Mouse (Mus musculus) liver, embryonic 18 days (tissue): ENCODE measurements around the gene Nemp1. TPM values are rescaled to one million over a fixed set of nuclear protein-coding genes. Genes with fewer than 3 reads are reported as not detected.

Experiments
- polyA plus RNA-seq: library from polyadenylated mRNA; depleted of rRNA; stranded (reverse); fragments of >200 nt; gene quantifications from 2 replicates; pipeline ENCODE4 v1.2.3, GENCODE M21; 2012; rRNA removed

Nemp1 gene
- 4.6 and 6.2 TPM in 2 replicates for polyA plus RNA-seq

DNA sequence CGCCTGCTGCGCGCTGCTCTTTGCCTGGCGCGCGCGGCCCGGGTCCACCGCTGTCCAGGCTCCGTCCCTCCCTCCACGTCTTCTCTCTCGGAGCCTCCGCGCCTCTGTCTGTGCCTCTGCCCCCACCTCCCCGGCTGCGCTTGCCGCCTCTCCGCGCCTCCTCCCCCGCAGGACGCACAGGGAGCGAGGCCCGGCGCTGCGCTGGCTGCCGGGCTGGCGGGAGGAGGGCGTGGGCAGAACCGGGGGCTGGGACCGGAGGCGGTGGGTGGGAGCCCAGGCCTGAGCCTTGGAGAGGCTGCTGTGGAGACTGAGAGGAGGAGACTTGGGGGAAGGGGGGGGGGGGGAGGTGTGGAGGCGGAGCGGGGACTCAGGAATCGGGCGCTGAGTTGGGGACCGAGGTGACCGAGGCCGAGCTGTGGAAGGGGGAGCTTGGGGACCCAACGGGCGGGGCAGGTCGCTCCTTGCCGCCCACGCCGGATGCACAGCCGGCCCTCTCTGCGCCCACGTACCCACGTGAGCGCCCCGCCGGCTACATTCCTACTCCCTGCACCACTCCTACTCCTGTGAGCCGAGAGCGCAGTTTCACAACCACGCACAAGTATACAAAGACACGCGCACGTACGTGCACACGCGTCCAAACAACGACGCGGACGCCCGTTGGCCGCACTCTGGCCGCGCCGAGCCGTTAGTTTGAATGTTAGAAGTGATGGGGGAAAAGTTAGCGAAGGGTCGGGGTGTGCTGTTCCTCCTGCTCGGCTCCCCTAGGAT lies at the start of gene Nemp1:
TSS of gene Nemp1 (plus strand) at position 401 of the 768 bp plus-strand sequence.

DNA sequence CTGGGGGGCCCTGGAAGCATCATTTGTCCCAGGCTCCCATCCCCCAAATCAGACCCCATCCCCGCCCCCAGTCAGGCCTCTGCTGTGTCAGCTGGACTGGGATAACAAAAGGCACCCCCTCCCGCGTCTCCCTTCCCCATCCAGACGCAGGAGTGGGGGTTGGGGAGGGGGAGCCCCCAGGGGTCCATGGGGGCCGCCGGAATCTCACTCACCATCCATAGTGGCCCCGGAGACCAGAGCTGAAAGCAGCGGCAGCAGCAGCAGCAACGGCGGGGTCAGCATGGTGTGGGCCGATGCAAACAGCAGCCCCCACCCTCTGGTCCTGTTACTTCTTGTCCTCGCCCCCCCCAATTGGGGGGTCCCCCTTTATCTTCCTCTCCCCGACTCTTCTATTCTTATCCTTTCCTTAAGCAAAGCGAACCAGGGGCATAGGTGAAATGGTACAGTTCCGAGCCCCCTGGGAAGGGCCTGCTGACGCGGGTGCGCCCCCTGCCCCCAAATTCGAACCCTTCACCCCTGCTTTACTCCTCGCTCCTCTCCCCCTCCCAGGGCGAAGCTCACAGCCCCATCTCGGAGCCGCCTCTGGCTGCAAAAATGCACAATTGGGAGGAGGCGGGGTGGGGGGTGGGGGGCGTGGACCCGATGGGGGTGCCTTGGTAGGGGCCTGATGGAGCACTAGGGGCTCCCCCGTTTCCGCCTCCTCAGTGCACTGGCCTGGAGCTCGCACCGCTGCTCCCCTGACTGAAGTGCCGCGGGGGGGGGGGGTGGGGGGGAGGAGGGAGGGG lies 46.1 kb upstream of the Nemp1 start, which contains the start of gene Lrp1:
TSS of gene Lrp1 (minus strand) at position 743 of the 785 bp plus-strand sequence.

DNA sequence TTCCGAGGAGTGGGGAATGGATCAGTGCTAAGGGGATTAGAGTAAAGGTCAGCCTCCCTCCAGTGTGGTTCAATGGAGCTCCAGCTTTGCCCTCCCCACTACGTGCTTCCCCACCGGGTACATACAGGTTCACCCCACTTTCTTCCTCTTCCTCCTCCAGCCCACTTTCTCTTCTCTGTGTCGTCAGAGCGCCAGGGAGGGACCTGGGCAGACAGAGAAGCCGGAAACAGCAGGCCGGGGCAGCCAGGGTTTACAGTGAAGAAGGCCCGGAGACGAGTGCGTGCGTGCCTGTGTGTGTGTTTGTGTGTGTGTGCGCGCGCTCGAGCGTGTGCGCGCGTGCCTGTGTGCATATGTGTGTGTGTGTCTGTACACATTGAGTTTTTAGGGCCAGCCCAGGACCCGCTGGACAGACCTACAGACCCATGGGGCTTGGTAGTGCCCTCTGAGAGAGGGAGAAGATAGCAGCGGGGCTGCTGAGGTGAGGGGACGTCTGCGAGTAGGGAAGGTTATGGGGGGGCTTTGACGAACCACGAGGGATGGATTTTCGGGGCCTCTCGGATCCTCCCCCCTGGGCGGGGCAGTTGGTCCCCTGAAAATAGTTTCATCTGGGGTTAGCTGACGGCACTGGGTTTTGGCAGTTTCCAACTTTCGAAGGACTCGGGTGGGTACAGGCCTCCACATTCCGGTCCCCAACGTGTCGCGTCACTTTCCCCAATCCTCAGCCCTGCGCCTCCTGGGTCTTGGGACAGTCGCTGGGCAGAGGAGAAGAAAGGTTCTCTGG lies 23.7 kb upstream of the Nemp1 start, which contains the start of gene Stat6:
TSS of gene Stat6 (plus strand) at position 215 of the 781 bp plus-strand sequence.

DNA sequence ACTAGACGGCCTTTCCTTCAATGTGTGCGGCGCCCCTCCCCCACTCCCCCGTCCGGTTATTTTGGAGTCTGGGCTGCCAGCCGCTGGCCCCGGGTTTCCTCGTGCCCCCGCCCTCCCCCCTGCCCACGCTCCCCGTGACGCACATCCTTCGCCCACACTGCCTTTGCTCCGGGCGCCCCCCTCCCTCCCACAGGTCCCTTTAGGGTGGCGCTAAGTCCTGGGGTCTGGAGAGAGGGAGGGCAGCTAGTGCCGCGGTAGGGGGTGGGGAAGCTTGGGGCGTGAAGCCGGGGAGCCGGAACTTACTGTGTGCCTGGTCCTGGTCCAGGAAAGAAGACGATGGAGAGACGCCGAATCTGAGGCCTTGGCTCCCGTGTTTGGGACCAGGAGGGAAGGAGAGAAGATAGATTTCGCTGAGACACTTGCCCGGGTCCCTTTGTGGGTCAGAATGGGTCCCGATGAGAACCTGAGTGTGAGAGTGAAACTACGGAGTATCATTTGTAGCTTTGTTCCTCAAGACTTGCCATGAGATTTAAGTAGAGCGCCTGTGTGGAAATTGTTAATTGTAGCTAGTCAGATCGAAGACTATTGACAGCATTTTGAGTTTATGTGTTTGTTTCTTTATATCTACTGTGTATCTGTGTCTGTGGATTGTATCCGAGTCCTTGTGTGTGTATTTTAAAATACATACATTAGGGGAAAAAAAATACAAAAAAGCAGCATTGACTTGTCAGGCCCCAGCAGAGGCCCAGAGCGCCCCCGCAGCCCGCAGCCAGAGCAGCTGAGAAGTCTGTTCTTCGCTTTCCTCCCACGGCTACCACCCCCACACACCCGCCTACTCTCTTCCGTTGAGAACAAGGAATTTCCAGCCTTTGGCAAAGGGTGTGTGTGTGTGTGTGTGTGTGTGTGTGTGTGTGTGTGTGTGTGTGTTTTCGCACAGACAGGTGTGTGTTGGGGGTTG lies 1.7 kb downstream of the Nemp1 start, which contains the start of gene Nab2:
TSS of gene Nab2 (minus strand) at position 476 of the 958 bp plus-strand sequence.

DNA sequence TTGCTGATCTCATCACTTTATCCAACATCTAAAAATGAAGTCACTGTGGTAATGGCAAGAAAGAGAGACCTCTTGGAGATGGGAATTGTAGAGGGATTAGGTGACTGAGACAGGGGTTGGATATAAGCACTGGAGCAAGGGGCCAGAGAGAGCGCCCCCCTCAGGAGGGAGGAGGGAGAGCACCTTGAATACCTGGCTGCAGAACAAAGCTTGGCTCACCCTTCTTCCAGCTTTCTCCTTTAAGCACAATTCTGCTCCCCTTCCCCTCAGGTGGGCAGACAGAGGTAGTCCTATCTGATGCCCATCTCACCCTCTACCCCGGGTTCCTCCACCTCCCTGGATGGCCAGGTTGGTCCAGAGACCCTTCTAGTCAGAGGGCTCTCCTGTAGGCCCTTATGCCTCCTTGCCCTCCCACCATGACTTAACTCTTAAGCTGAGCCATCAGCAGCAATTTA lies 38.1 kb downstream of the Nemp1 start, which contains the start of gene Myo1a:
TSS of gene Myo1a (plus strand) at position 405 of the 455 bp plus-strand sequence.

DNA sequence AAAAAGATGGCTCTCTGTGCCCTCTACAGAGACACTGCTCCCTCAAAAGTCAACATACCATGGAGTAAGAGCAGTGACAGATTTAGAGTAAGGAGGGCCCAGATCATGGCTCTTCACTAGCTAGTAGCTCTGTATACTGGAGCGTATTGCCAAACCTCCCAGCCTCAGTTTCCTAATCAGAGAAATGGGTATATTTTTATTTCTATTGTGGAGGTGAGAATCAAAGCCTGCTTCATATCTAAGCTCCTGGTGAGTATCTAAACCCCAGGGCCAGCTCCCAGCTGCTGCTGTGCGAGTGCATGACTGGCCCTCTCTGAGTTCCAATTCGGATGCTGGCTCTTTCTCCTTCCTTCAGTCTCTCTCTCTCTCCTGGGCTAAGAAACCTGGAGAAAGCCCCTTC lies 57.5 kb downstream of the Nemp1 start, which contains the start of gene Tac2:
TSS of gene Tac2 (plus strand) at position 301 of the 400 bp plus-strand sequence.

DNA sequence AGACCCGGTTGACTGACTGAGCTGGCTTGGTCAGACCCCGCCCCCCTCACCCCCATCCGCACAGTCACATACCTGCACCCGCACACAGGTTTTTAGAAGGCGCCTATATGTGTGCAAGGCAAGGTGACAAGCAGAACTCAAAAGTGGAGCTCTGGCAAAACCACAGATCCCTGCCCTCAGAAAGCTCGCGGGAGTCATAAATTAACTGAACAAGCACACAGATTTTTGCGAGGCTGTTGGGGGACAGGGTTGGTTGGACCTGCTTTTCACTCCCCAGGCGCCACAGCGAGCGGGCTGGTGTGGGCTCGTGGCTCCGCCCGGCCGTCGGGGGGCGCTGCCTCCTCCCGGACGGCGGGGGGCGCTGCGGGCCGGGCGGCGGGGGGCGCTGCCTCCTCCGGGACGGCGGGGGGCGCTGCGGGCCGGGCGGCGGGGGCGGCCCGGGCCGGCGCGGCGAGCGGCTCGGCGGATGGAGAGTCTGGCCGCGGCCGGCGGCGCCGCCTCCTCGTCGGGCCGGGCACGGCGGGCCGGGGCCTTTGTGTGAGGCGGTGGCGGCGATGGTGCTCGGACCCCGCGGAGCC lies 72.5 kb downstream of the Nemp1 start, which contains the start of gene Zbtb39:
TSS of gene Zbtb39 (plus strand) at position 456 of the 578 bp plus-strand sequence.

Other genes with a start within 250 kb of the Nemp1 start
- gene Stac3, start 165.2 kb upstream of the Nemp1 start, polyA plus RNA-seq, result 0.37 and 0.73 TPM in 2 replicates
- 58.2 and 83.8 TPM in 2 replicates for gene Ndufa4l2, start 151.9 kb upstream of the Nemp1 start, polyA plus RNA-seq
- 109 and 125 TPM in 2 replicates for gene Shmt2, start 144.5 kb upstream of the Nemp1 start, polyA plus RNA-seq
- gene Nxph4, start 132.3 kb upstream of the Nemp1 start, polyA plus RNA-seq, result 0.03 and 0.07 TPM in 2 replicates
- 38.9 and 48.4 TPM in 2 replicates for gene Lrp1, start 45.8 kb upstream of the Nemp1 start, polyA plus RNA-seq
- 18.8 and 20.1 TPM in 2 replicates for gene Stat6, start 23.9 kb upstream of the Nemp1 start, polyA plus RNA-seq
- 7.7 and 8.1 TPM in 2 replicates for gene Nab2, start 1.7 kb downstream of the Nemp1 start, polyA plus RNA-seq
- 0.17 and 0.19 TPM in 2 replicates for gene Myo1a, start 38.3 kb downstream of the Nemp1 start, polyA plus RNA-seq
- gene Tac2, start 57.6 kb downstream of the Nemp1 start, polyA plus RNA-seq, result 6.1 and 6.2 TPM in 2 replicates
- gene Zbtb39, start 72.6 kb downstream of the Nemp1 start, polyA plus RNA-seq, result 2.8 and 3.2 TPM in 2 replicates
- gene Gpr182, start 84.8 kb downstream of the Nemp1 start, polyA plus RNA-seq, result 16.2 and 17.6 TPM in 2 replicates
- gene Rdh1, start 92.8 kb downstream of the Nemp1 start, polyA plus RNA-seq, result 0.14 and 0.21 TPM in 2 replicates
- gene Rdh16f1, start 92.9 kb downstream of the Nemp1 start, polyA plus RNA-seq, result 0.08 and 0.13 TPM in 2 replicates
- gene Rdh9, start 109.5 kb downstream of the Nemp1 start, polyA plus RNA-seq, result 0.81 and 1.4 TPM in 2 replicates
- 0.07 and 0.08 TPM in 2 replicates for gene Rdh16, start 134.3 kb downstream of the Nemp1 start, polyA plus RNA-seq
- gene Rdh19, start 183.0 kb downstream of the Nemp1 start, polyA plus RNA-seq, result 0.03 and 0.04 TPM in 2 replicates
- gene Rdh16f2, start 199.6 kb downstream of the Nemp1 start, polyA plus RNA-seq, result 3.1 TPM in 2 replicates
- 220 and 280 TPM in 2 replicates for gene Rdh7, start 221.9 kb downstream of the Nemp1 start, polyA plus RNA-seq
- 0.02 and 0.04 TPM in 2 replicates for gene Sdr9c7, start 231.6 kb downstream of the Nemp1 start, polyA plus RNA-seq